Mouse (Mus musculus) ES-Bruce4 (cell line): Measurements from ENCODE around the gene 4930467E23Rik.
"Not testable (repeated sequence)": the region's sequence is repeated elsewhere in the genome, so short reads cannot be mapped to it uniquely, and the experiment has no call there.

Experiments
- CTCF ChIP-seq: IDR thresholded peaks from one replicate; pipeline ENCODE4 v1.8.1; 2011; ENCODE audit warnings: low read depth, low read length
- EP300 ChIP-seq: IDR thresholded peaks from 2 replicates; pipeline ENCODE4 v1.6.1; 2011; ENCODE audit warnings: low read depth, low read length; ENCODE audit not compliant: insufficient read depth

- TF ChIP-seq CTCF, EP300: not testable (repeated sequence)
Observed at GRCm38 (mm10) chr8:19697497-19698077, 31.8 kb upstream of the 4930467E23Rik start.
